Mouse (Mus musculus) mouse trophoblast stem cell (cell line): ENCODE results near the gene Map7.

Source experiments
- in situ Hi-C, 2 experiments: fragments of 300-500 bp; cut with MseI, MboI; formaldehyde crosslinking; loops; 2 replicates in 1 of 2; 3 replicates in 1 of 2; pipeline ENCODE4 v1.15.1; 2025

Map7 gene

GRCm38 (mm10) chr10:20230026-20230425 is 81.8 kb downstream of the Map7 start:
- in situ Hi-C loops, result no loop called here

DNA sequence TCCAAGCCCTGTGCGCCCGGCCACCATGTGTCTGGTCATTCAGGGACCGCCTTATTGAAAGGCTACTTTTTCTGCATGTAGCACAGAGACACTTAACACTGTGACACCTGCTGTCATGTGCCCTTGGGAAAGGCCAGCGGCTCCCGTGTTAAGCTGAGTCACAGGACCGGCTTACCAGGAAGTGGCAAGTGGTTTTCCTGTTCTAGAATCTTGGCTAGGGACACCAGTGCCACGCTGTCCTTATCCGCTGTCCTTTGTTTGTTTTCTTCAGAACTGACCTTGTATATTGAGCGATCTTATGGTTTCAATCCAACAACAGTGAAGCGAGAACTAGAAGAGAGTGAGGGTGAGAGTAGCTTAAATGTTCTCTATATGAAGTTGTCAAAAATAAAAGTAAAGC is 85.2 kb downstream of the Map7 start:
- in situ Hi-C loops, result no loop called here

DNA sequence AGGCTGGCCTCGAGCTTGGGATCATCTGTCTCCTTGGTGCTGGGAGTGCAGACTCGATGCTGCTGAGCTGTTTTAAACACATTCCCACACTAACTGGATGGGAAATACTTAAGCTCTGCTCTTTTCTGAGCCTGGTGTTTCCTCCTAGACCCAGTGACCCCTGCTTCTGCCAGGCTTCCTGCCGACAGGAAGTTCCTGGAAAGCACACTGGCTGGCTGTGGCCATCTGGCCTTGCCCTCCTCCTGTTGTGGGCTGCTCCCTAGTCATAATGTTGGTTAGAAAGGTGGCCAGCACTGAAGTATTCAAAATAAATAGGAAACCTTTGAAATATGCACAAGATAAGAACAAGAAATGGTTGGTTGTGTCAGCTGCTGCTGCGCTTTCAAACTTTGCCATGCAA is 86.2 kb downstream of the Map7 start:
- in situ Hi-C loops, result no loop called here

GRCm38 (mm10) chr10:20235656-20236055 is 87.4 kb downstream of the Map7 start:
- in situ Hi-C loops, result no loop called here

- in situ Hi-C loops, result no loop called here
These were observed 88.0 kb downstream of the Map7 start for GRCm38 (mm10) chr10:20236241-20236640.

- in situ Hi-C loops, result no loop called here
These were observed 90.0 kb downstream of the Map7 start for GRCm38 (mm10) chr10:20238281-20238680.

DNA sequence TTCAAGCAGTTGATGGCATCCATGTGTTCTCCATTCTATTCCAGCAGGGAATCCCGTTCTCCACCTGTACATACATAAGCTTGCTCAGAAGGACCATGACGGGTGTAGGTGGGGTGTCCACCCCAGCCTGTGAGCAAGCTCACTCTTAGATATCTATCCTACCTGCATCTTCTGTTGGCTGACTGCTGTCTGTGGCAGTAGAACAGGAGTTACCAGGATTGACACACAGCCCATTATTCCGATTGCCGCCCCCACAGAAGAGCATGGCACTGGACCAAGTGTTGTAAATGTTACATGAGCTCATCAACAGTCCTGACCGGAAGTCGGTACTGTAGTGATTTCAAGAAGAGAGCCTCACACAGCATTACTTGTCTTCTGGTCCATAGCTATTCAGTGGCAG is 92.6 kb downstream of the Map7 start:
- in situ Hi-C loops, result no loop called here

GRCm38 (mm10) chr10:20243321-20243720 is 95.0 kb downstream of the Map7 start:
- in situ Hi-C loops, result no loop called here

GRCm38 (mm10) chr10:20245082-20245481 is 96.8 kb downstream of the Map7 start:
- in situ Hi-C loops, result no loop called here

GRCm38 (mm10) chr10:20249091-20249490 is 100.8 kb downstream of the Map7 start:
- in situ Hi-C loops, result no loop called here

DNA sequence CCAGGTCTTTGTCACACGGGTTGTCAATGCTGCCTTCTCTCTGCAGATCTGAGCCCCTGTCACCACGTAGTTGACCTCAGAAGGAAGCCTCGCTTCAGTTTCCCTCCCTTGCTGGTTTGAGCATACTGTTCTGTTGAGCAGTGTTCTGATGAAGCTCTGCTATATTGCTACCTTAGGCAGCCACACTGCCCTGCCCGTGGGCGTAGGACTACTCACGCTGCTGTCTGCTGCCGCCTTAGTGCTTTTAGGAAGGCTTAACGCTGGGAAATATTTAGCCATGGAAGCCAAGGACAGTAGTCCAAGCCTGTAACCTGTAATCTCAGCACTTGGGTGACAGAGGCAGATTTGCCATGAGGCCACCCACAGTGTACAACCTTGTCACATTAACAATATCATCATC is 107.3 kb downstream of the Map7 start:
- in situ Hi-C loops, result no loop called here

- in situ Hi-C loops, result no loop called here
These were observed 108.9 kb downstream of the Map7 start for GRCm38 (mm10) chr10:20257054-20257643.

DNA sequence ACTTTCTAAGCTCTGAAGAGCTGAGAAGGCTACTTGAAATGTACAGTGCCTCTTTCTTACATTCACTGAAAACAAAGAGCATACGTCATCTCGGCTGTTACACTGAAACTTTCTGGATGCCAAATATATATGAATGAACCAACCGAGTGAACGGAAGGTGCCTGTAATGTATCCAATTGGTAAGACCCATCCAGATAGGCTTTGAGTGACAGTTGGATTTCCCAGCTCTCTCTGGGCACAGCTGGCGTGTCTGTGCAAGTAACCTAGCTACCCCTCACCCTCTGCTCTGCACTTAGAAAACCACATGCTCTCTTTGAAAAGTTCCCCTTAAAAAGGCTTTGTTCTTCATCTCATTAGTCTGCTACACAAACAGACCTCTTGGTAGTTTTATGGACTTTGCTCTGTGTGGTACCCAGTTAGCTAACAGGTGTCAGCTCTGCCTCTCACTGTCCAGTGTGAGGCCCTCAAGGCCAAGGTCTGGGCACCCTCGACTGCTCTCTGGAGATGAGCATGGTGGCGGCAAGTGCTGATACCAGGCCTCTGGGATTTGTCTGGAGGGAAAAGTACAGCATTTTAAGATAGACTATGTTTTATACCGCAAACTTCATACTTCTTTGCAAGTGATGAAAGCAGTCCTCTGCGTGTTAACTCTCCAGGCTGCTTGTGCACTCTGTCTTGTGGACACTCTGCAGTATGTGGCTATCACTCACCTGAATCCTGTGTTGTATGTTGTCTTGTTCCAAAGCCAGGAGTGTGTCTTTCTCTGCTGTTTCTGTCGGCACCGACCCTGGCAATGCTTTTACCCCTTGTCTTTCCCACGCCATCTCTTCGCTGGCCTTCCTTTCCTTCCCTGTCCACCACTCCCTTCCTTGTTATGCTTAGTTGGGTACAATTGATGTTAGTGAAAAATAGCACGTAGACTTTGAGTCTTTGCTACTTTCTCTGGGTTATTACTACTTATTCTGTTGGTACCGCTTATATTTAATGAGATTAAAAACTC is 109.8 kb downstream of the Map7 start:
- in situ Hi-C loops, result no loop called here

DNA sequence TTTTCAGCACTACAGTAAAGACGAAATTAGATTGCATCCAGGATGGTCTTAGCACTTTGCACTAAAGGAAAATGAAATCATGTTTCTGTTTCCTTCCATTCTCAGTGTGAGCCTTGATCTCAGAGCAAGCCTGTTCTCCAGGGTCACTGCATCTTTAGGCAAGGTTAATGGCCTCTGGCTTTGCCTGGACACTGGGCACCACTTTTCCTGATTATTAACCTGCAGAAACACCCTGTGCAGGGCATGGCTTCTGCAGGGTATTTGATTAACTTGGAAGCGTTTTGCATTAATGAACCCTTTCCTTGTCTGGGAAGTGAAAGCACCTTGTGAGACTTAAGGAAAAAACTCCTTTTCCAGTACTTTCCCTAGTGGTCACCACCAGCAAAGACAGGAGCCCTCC is 111.2 kb downstream of the Map7 start:
- in situ Hi-C loops, result no loop called here

DNA sequence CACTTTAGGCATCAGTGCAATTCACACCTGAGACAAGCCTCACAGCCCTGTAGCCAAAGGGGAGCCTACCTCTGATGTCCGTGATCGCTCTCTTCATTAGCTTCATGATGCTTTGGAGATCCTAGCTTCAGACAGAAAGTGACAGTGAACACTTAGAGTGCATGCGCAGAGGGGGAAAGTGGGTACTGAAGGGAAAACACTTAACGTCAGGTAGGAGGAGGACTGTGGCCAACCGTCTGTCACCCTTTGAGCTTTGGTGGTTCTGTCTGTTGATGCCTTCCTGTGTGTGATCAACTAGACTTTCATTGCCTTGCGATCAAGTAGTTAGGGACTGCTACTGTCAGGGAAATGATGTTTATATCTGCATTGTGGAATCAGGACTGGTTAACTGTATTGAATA is 114.6 kb downstream of the Map7 start:
- in situ Hi-C loops, result no loop called here

DNA sequence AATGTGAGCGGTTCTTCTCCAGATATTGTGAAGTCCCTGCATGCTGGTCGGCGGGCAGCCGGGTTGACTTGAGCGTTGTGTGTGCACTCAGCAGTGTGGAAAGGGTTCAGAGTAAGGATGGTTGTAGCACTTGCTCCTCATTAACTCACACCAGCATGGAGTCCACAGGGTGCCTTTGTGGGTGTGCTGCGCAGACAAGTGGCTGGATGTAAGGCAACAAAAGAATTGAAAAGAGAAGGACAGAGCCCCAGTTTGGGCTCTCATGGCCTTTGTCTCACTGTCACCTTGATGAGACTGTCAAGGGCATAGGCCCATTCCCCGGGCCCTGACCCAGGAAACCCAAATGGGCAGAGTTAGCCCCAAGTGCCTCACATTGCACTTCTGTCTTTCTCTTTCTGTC is 116.2 kb downstream of the Map7 start:
- in situ Hi-C loops, result no loop called here

DNA sequence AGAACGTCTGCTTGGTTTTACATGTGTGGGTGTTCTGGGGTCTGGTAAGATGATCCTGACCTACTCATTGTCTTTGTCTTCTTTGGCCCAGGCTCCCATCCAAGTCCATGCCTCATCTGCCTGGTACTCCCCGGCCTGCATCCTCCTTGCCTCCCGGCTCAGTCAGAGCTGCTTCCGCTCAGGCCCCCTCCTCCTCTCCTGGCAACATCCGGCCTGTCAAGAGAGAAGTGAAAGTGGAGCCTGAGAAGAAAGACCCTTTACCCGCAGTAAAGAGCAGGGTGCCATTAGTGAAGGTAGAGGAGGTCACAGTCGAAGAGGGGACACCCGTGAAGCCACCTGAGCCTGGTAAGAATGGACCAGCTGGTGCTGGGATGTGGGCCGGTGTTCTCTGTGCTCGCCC is 118.8 kb downstream of the Map7 start:
- in situ Hi-C loops, result no loop called here

GRCm38 (mm10) chr10:20268945-20269344 is 120.7 kb downstream of the Map7 start:
- in situ Hi-C loops, result no loop called here

GRCm38 (mm10) chr10:20272380-20272779 is 124.1 kb downstream of the Map7 start:
- in situ Hi-C loops, result no loop called here

DNA sequence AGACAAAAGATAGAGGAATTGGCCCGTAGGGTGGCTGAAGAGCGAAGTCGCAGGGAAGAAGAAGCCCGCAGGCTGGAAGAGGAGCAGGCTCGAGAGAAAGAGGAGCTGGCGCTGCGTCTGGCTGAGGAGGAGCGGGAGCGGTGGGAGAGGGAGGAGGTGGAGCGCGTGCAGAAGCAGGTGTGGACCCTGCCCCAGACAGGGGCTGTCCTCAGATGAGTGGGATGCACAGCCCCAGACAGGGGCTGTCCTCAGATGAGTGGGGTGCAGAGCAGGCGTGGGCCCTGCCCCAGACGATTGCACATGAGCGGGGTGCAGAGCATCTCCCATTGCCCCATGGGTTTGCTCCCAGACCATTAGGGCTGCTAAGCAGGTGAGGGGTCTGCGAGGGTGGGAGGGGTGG is 125.0 kb downstream of the Map7 start:
- in situ Hi-C loops, result no loop called here

- in situ Hi-C loops, result no loop called here
These were observed 125.8 kb downstream of the Map7 start for GRCm38 (mm10) chr10:20274022-20274421.

GRCm38 (mm10) chr10:20281456-20281855 is 133.2 kb downstream of the Map7 start:
- in situ Hi-C loops, result no loop called here
